Mouse (Mus musculus) hindbrain, embryonic 10.5 days (tissue): ENCODE measurements at regions not wholly inside any gene's neighbourhood (a gene's known extent, or its start where the extent isn't known, plus 50 kb on each side); places are given as distances from the start of the nearest gene placed in this dataset.
A peak's percentile ranks its signal among the peaks of the same experiment; 100 is the strongest.

Experiments
- DNase-seq: peaks from one replicate; pipeline ENCODE4 v3.0.0-alpha.2; 2017; ENCODE audit warnings: low spot score
- H3K27ac ChIP-seq: fragments of 300-500 bp; sonication (generic); 2 replicates; pipeline ENCODE4 v1.5.1; 2016; ENCODE audit warnings: mild to moderate bottlenecking, moderate library complexity
- H3K27me3 ChIP-seq: fragments of 300-500 bp; sonication (generic); 2 replicates; pipeline ENCODE4 v1.6.1; 2016; ENCODE audit warnings: mild to moderate bottlenecking; ENCODE audit not compliant: poor library complexity, insufficient read depth, severe bottlenecking
- H3K36me3 ChIP-seq: fragments of 300-500 bp; sonication (generic); 2 replicates; pipeline ENCODE4 v1.6.1; 2016; ENCODE audit warnings: mild to moderate bottlenecking, moderate library complexity
- H3K4me1 ChIP-seq: fragments of 300-500 bp; sonication (generic); replicated peaks from 2 replicates; pipeline ENCODE4 v1.6.1; 2016; ENCODE audit warnings: mild to moderate bottlenecking
- H3K4me3 ChIP-seq: fragments of 300-500 bp; sonication (generic); 2 replicates; pipeline ENCODE4 v1.5.1; 2016; ENCODE audit warnings: mild to moderate bottlenecking, moderate library complexity
- H3K9me3 ChIP-seq: fragments of 300-500 bp; sonication (generic); 2 replicates; pipeline ENCODE4 v1.6.1; 2016; ENCODE audit warnings: mild to moderate bottlenecking, moderate library complexity
- WGBS: fragments of 180-500 bp; shearing (Covaris S2); methylation state at CpG from one replicate; pipeline ENCODE4 v1.1.7; 2016; 5-methylcytosine and 5-hydroxymethylcytosine counted together

DNA sequence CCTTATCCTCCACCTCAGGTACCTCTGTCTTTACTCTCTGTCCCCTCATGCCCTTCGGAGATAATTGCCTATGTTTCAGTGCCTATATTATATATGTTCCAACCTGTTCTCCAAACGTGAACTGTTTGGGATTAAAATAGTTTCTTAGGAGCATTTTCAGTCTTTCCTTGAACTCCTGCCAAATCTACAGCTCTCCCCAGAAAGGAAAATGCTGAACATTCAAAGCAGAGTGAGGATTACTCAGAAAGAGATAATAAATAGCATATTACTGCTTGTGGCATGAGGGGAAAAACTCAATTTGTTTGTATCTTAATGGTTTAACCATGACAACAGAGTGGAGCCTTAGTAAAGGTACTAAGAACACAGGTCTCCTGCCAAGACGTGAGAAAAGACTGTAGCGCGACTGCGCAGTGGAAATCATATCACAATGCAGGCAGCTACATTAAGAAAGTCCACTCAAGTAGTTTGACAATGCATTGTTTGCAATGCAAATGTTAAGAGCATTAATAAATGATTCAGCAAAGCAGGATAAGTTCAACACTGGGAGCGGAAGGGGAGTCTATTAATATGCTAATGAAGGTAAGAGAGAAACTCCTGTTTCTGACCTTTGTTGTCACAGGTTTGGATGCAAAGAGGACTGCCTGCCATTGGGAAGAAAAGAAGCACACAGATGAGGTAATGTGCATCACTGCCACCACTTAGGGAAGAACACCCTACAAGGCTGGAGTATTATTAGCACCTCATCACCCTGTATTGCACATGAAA is 406.8 kb upstream of the Adamts9 start:
- no peaks in the 10 kb centered on the region for H3K36me3 ChIP-seq
- no peaks in the 10 kb centered on the region for H3K9me3 ChIP-seq
- no peaks in the 10 kb centered on the region for H3K27me3 ChIP-seq
- WGBS = 63% methylated on average over 7 of the region's 7 CpGs
- H3K4me1 ChIP-seq = peaks cover 7% of the 10 kb centered on the region
- no peak overlapping the region for H3K27ac ChIP-seq
- no peak overlapping the region for H3K4me3 ChIP-seq
- DNase-seq = no peak

DNA sequence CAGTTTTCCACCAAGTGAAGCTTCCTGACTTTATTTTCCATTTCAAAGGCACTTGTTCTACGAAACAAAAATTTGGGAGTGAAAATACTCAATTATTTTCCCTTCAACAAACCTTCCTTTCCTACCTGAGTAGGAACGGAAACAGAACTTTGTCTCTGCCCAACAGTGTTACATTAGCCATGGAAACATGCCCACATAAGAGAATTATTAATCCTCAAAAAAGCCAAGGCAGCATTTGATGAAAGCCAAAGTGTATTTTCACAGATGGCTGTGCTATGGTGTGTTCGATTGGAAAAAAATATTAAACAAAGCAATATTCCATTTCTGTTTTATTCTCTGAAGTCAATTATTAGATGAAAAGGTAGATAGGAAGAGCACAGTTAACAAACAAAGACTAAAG is 404.8 kb upstream of the Adamts9 start:
- Histone ChIP-seq H3K36me3 (no peaks in the 10 kb centered on the region), H3K4me3 (no peak overlapping the region), H3K9me3 (no peaks in the 10 kb centered on the region), H3K4me1 (peaks cover 7% of the 10 kb centered on the region), H3K27ac (no peak overlapping the region), H3K27me3 (no peaks in the 10 kb centered on the region)
- DNase-seq = no peak
- WGBS = 91% methylated on average over 3 of the region's 3 CpGs

DNA sequence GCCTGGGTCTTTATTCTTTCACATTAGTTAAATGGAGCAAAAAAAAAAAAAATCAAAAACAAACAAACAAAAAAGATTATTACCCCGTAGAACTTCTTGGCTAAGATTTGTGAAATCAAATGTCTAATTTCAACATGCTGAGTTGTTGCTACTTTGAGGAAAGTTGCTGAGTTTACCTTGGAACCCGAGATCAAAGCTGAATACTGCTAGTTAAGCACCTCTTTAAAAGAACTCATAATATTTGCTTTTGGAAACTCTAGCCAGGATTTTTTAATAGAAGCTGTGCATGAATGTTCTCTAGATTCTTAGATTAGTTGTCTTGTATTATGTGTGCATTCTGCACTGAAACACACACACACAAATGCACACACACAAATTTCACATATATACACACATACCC is 385.4 kb upstream of the Adamts9 start:
- H3K9me3 ChIP-seq = no peaks in the 10 kb centered on the region
- H3K27me3 ChIP-seq = no peaks in the 10 kb centered on the region
- no peak for DNase-seq
- H3K36me3 ChIP-seq = no peaks in the 10 kb centered on the region
- no peak overlapping the region for H3K27ac ChIP-seq
- no peak overlapping the region for H3K4me3 ChIP-seq
- WGBS = 74% methylated on average over 2 of the region's 2 CpGs
- no peaks in the 10 kb centered on the region for H3K4me1 ChIP-seq

DNA sequence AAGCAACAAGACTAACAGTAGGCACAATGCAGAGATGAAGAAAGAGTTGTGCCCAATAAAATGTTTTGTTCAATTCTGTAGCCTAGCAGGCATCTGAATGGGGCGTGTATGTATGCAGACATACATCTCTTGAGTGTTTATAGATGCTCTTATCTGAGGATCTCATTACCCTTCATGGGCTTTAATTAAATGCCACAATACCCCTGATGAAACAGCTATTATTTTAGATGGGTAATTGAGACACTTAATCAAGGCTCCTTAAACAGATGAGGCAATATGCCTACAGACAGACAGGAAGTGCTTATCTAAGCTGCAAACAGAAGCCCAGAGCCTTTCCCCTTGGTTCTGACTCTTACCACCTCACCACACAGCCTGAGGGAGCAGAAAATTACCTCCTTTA is 384.6 kb upstream of the Adamts9 start:
- no peak overlapping the region for H3K27ac ChIP-seq
- no peak overlapping the region for H3K4me3 ChIP-seq
- 88% methylated on average over 1 of the region's 1 CpGs for WGBS
- no peak for DNase-seq
- no peaks in the 10 kb centered on the region for H3K4me1 ChIP-seq
- H3K36me3 ChIP-seq = no peaks in the 10 kb centered on the region
- no peaks in the 10 kb centered on the region for H3K9me3 ChIP-seq
- H3K27me3 ChIP-seq = no peaks in the 10 kb centered on the region

DNA sequence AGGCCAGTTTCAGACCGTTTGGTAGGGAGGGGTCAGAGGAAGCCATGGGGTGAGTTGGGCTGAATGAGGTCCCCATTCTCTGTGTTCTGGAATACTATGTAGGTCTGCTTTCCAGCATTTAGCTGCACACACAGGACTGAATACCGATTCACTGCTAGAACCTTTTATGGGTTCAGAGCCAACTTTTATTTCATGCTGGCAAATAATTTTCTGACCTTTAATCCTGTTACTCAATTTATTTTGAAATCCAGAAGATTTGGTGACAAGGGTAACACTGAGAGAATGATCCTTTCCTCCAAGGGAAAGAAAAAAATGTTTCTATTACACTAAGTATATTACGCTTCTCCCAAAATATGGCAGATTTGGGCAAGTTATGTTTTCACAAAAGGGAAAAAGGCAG is 380.6 kb upstream of the Adamts9 start:
- no peaks in the 10 kb centered on the region for H3K9me3 ChIP-seq
- no peak for DNase-seq
- H3K36me3 ChIP-seq = no peaks in the 10 kb centered on the region
- no peaks in the 10 kb centered on the region for H3K27me3 ChIP-seq
- WGBS = 83% methylated on average over 3 of the region's 3 CpGs
- no peak overlapping the region for H3K27ac ChIP-seq
- no peak overlapping the region for H3K4me3 ChIP-seq
- no peaks in the 10 kb centered on the region for H3K4me1 ChIP-seq

DNA sequence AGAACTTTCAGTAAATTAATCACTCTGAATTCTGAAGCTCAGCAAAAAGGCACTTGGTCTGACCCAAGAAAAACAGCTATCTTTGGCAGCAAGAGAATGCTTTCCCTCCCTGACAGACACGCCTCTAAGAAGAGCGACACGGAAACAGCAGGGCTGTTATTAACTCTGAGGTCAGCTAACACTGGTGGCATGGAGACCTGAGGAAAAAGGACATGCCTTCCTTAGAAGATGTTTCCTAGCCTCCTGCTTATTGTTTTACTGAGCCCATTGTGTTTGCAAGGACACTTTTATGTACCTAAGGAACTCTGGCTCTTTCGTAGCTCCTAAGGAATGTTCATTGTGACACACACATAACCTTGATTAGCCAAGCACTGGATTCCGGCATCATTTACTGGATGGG is 371.3 kb upstream of the Adamts9 start:
- 72% methylated on average over 5 of the region's 5 CpGs for WGBS
- no peaks in the 10 kb centered on the region for H3K36me3 ChIP-seq
- H3K4me3 ChIP-seq = no peak overlapping the region
- H3K27ac ChIP-seq = no peak overlapping the region
- no peak for DNase-seq
- no peaks in the 10 kb centered on the region for H3K4me1 ChIP-seq
- no peaks in the 10 kb centered on the region for H3K9me3 ChIP-seq
- H3K27me3 ChIP-seq = no peaks in the 10 kb centered on the region

DNA sequence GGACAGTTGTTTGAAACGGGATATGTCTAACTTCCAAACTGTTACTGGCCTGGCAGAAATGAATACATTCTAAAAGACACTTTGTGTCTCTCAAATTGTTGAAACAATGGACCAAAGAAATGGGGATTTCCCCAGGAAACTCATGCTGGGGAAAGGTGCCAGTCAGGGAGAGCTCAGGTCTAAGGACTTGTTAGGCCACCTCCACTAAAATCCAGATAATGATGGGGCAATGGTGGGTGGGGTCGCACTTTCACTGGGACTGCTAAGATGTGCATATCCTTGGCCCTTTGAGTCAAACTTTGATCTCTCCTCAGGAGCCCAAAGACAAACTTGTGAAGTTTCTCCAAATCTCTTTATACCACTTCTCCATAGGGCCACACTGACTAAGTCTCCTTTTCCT is 361.9 kb upstream of the Adamts9 start:
- Histone ChIP-seq H3K27ac (no peak overlapping the region), H3K4me1 (no peaks in the 10 kb centered on the region), H3K27me3 (no peaks in the 10 kb centered on the region), H3K9me3 (no peaks in the 10 kb centered on the region), H3K4me3 (no peak overlapping the region), H3K36me3 (no peaks in the 10 kb centered on the region)
- 55% methylated on average over 2 of the region's 2 CpGs for WGBS
- DNase-seq = no peak

DNA sequence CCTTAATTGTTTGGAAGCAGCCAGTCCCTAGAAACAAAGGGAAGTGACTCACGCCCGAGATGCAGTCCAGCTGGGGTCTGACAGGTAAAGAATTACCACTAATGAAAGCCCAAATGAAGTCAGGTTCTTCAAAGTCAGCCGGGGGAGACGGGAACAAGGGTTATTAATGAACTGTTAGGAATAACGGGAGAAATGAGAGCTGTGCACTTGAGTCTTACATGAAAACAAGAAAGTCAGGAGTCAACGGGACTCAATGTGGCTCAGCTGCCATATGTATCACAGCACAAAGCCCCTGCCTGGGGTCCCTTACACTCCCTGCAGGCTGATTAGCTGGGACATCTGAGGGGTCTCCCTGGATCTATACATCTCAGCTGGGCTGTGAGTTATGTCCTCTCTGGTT is 354.7 kb upstream of the Adamts9 start:
- Histone ChIP-seq H3K27ac (no peak overlapping the region), H3K27me3 (no peaks in the 10 kb centered on the region), H3K4me1 (peaks cover 13% of the 10 kb centered on the region), H3K4me3 (no peak overlapping the region), H3K36me3 (no peaks in the 10 kb centered on the region), H3K9me3 (no peaks in the 10 kb centered on the region)
- DNase-seq = no peak
- WGBS = 47% methylated on average over 6 of the region's 6 CpGs

DNA sequence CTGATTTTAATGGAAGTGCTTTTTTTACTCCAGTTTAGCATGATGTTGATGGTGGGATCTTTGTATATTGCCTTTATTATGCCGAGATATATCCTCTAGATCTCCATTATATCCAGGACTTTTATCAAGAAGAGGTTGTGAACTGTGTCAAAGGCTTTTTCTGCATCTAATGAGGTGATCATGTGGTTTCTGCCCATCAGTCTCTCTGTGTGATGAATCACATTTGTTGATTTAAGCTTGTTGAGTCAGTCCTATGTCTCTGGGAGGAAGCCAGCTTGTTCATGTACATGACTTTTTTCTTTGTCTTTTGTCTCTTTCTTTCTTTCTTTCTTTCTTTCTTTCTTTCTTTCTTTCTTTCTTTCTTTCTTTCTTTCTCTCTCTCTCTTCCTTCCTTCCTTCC is 348.4 kb upstream of the Adamts9 start:
- Histone ChIP-seq H3K9me3 (no peaks in the 10 kb centered on the region), H3K4me1 (no peaks in the 10 kb centered on the region), H3K36me3 (no peaks in the 10 kb centered on the region), H3K27ac (no peak overlapping the region), H3K27me3 (no peaks in the 10 kb centered on the region), H3K4me3 (no peak overlapping the region)
- no peak for DNase-seq
- WGBS = 81% methylated on average over 1 of the region's 1 CpGs

DNA sequence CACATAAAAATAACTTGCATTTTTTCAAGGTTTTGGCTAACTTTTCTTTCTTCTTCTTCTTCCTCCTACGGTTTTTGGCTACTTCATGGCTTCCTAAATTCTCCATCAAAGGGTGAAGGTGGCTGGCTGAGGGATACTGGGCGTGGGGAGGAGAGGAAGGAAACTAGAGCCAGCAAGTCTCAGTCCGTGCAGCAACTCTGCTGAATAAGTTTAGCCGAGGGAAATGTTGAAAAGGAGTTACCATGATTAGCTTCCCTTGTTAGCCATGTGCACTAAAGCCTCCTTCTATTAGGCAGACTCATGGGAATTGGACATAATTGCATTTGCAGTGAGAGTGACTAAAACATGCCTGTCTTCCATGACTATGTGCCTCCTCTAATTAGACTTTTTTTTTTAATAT is 345.1 kb upstream of the Adamts9 start:
- H3K27me3 ChIP-seq = no peaks in the 10 kb centered on the region
- WGBS = 68% methylated on average over 4 of the region's 4 CpGs
- no peaks in the 10 kb centered on the region for H3K9me3 ChIP-seq
- no peak overlapping the region for H3K27ac ChIP-seq
- no peak for DNase-seq
- no peaks in the 10 kb centered on the region for H3K36me3 ChIP-seq
- no peaks in the 10 kb centered on the region for H3K4me1 ChIP-seq
- H3K4me3 ChIP-seq = no peak overlapping the region

DNA sequence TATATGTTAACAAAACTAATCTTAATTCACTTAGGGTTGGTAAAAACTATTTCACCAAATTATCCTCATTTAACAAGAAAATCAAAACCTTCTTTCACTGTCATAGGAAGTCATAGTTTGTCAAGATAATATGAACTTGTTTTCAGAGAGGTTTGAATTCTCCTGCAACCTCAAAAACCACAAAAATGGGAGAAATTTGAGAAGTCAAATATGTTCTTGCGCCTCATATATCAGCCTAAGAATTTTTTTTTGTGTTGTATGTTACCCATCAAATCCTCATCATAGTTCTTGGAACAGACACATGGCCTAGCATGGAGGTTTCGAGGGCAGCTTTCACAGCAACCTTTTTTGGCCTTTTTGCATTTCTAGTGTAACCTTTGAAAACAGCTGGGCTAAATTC is 342.5 kb upstream of the Adamts9 start:
- 91% methylated on average over 2 of the region's 2 CpGs for WGBS
- no peaks in the 10 kb centered on the region for H3K36me3 ChIP-seq
- DNase-seq = no peak
- H3K27ac ChIP-seq = no peak overlapping the region
- H3K4me3 ChIP-seq = no peak overlapping the region
- no peaks in the 10 kb centered on the region for H3K27me3 ChIP-seq
- peaks cover 2% of the 10 kb centered on the region; the same call in 1 of the 2 replicates for H3K4me1 ChIP-seq
- H3K9me3 ChIP-seq = no peaks in the 10 kb centered on the region

DNA sequence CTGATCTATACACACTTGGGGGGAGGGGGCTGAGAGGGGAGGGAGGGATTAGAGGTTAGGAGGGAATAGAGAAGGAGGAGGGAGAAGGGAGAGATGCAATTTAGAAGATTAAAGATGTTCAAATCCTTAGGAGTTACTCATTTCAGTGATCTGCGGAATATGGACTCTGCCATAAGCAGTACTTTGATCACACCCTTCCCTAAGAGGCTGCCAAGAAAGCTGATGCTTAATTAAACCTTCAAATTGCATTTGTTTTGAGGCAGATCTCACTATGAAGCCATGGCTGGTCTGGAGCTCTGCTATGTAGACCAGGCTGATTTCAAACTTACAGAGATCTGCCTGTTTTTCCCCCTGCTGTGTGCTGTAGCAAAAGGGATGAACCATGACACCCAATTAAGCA is 338.2 kb upstream of the Adamts9 start:
- 86% methylated on average over 1 of the region's 1 CpGs for WGBS
- H3K27ac ChIP-seq = no peak overlapping the region
- peaks cover 6% of the 10 kb centered on the region for H3K4me1 ChIP-seq
- no peaks in the 10 kb centered on the region for H3K27me3 ChIP-seq
- no peaks in the 10 kb centered on the region for H3K9me3 ChIP-seq
- H3K4me3 ChIP-seq = no peak overlapping the region
- DNase-seq = no peak
- no peaks in the 10 kb centered on the region for H3K36me3 ChIP-seq

DNA sequence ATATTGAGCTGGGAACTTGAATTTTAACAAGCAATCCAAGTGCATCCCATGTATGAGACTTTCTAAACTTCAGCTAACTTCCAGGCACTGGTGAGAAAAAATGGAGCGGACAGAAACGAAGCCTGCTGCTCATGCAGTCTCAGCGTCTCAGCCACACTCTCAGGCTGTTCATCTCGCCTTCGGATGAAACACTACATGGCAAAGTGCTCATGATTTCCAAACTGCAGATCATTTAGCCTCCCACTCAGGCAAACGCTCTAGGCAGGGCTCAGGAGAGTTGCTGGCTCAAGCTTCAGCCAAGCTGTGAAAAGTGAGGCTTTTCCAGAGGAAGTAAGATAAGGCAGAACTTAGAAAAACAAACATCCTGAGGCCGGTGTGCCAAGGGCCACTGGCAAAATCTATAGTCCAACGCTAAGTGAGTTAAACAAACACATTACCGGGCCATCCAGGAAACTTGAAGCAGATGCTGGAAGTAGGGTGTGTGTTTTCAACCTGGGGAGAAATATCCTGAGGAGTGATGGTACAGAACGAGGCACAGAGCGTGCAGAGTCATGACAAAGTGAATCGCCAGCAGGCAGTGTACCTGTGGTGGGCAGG is 330.7 kb upstream of the Adamts9 start:
- 66% methylated on average over 12 of the region's 12 CpGs for WGBS
- Histone ChIP-seq H3K36me3 (no peaks in the 10 kb centered on the region), H3K4me3 (no peak overlapping the region), H3K27me3 (no peaks in the 10 kb centered on the region), H3K27ac (no peak overlapping the region), H3K4me1 (0 out of 2 replicates have a peak, but pooled peaks cover 2% of the 10 kb centered on the region), H3K9me3 (no peaks in the 10 kb centered on the region)
- DNase-seq = peak; percentile 14
